Mouse (Mus musculus): ENCODE data around the gene Tnfrsf25.

DNA sequence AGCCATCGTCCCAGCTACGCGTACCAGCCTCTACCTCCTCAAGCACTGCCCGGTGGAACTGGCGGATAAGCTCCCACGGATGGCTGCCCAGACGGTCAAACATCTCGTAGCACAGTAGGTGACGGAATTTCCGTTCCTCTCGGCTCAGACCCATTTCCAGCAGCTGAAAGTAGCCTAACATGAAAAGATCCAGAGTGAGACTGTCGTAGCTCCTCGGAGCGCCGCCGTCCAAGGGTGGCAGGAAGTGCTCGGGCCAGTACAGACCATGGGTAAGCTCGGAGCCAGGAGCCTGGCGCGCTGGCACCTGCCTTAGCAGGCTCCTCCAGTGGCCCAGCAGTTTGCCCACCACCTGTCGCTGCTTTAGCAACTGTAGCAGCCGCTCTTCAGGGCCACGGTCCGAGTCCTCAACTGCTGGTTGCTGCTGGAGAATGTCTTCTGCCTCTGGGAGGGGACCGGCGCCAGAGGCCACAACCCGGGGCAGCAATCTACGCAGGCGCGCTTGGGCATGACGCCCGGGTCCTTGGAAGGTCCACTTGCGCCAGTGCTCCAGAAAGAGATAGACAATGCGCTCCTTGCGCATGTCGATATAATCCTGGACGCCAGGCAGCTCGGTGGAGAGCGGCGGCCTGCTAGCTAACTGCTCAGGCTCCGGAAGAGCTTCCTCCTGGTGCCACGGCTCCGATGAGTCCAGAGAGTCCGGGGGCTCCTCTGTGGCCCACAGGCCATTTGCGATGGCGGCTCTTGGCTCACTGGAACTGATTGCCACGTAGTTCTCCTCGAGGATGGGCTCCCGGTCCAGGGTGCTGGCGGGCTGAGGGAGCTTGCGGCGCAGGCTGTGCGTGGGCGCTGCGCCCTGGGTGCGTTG, 9.7 kb downstream of the Tnfrsf25 start:
- TF ChIP-seq NELFE (IDR thresholded peaks at IDR 0.05; ENCODE audit: low read depth, low read length) (no peak), CTCF (conservative IDR thresholded peaks at IDR 0.05 in 1 of 2, IDR thresholded peaks at IDR 0.05 in 1 of 2; ENCODE audit: low read depth in 2 of 2, low read length in 2 of 2) (no peak), USF1 (IDR thresholded peaks at IDR 0.05; ENCODE audit: low read depth, low read length) (no peak), ZMIZ1 (IDR thresholded peaks at IDR 0.05; ENCODE audit: low read depth, low read length) (no peak), MAFK (IDR thresholded peaks at IDR 0.05; ENCODE audit: insufficient replicate concordance, low read length) (no peak), ZC3H11A (IDR thresholded peaks at IDR 0.05; ENCODE audit: low read depth, low read length) (no peak), MXI1 (IDR thresholded peaks at IDR 0.05; ENCODE audit: low read depth, low read length) (no peak), TCF12 (IDR thresholded peaks at IDR 0.05; ENCODE audit: low read depth, low read length) (no peak), EP300 (IDR thresholded peaks at IDR 0.05; ENCODE audit: low read length) (no peak), MEF2A (IDR thresholded peaks at IDR 0.05; ENCODE audit: borderline replicate concordance, low read depth, low read length) (no peak)
